Mouse (Mus musculus) heart, embryonic 14.5 days (tissue): ENCODE results near the gene Rbm46. TPM values are rescaled to one million over a fixed set of nuclear protein-coding genes. Genes with fewer than 3 reads are reported as not detected.

Source experiments
- ATAC-seq: fragments of 200-750 bp; cut with Nextera tagmentation; 2 replicates; pipeline ENCODE4 v1.8.0; 2017; ENCODE audit warnings: low read depth, moderate TSS enrichment; ENCODE audit not compliant: insufficient number of reproducible peaks, insufficient read depth, low FRiP score
- H3K27ac ChIP-seq, 2 experiments: fragments of 200-500 bp in 1 of 2; fragments of 300-500 bp in 1 of 2; sonication (generic) in 1 of 2; replicated peaks in 1 of 2; 2 replicates each; pipeline ENCODE4 v1.5.1; 2012 to 2014; ENCODE audit warnings: low read depth in 2 of 2, low read length in 2 of 2, control low read depth in 1 of 2, mild to moderate bottlenecking in 1 of 2, mixed read lengths in 1 of 2; ENCODE audit not compliant: control insufficient read depth in 1 of 2, insufficient read depth in 1 of 2
- H3K27me3 ChIP-seq: fragments of 300-500 bp; sonication (generic); 2 replicates; pipeline ENCODE4 v1.6.1; 2014; ENCODE audit warnings: mild to moderate bottlenecking, low read length, control low read depth; ENCODE audit not compliant: control insufficient read depth, insufficient read depth
- H3K36me3 ChIP-seq: fragments of 300-500 bp; sonication (generic); 2 replicates; pipeline ENCODE4 v1.6.1; 2014; ENCODE audit warnings: mild to moderate bottlenecking, control low read depth, low read length, mixed read lengths; ENCODE audit not compliant: control insufficient read depth, insufficient read depth
- H3K4me1 ChIP-seq, 2 experiments: fragments of 200-500 bp in 1 of 2; fragments of 300-500 bp in 1 of 2; sonication (generic) in 1 of 2; 2 replicates each; pipeline ENCODE4 v1.6.1; 2012 to 2014; ENCODE audit warnings: low read length in 2 of 2, control low read depth in 1 of 2, mixed read lengths in 1 of 2; ENCODE audit not compliant: control insufficient read depth in 2 of 2, insufficient read depth in 2 of 2
- H3K4me2 ChIP-seq: fragments of 300-500 bp; sonication (generic); 2 replicates; pipeline ENCODE4 v1.6.1; 2014; ENCODE audit warnings: mild to moderate bottlenecking, low read length
- H3K4me3 ChIP-seq, 2 experiments: fragments of 200-500 bp in 1 of 2; fragments of 300-500 bp in 1 of 2; sonication (generic) in 1 of 2; 2 replicates each; pipeline ENCODE4 v1.5.1; 2012 to 2014; ENCODE audit warnings: low read length in 2 of 2, mild to moderate bottlenecking in 2 of 2, control low read depth in 1 of 2, low read depth in 1 of 2, moderate library complexity in 1 of 2; ENCODE audit not compliant: control insufficient read depth in 1 of 2, insufficient read depth in 1 of 2
- H3K9ac ChIP-seq: fragments of 300-500 bp; sonication (generic); 2 replicates; pipeline ENCODE4 v1.6.1; 2014; ENCODE audit warnings: mild to moderate bottlenecking, low read length
- H3K9me3 ChIP-seq: fragments of 300-500 bp; sonication (generic); 2 replicates; pipeline ENCODE4 v1.6.1; 2016; ENCODE audit warnings: low read length, control low read depth; ENCODE audit not compliant: control insufficient read depth
- WGBS: fragments of 180-500 bp; shearing (Covaris S2); extraction: QIAGEN DNeasy Blood & Tissue Kit; methylation state at CpG from one replicate; pipeline ENCODE4 v1.1.7; 2014; 5-methylcytosine and 5-hydroxymethylcytosine counted together
- polyA plus RNA-seq: library from polyadenylated mRNA; unstranded; fragments of >200 nt; fragmentation: Nextera tagmentation; extraction: Ambion mirVana; gene quantifications from 2 replicates; pipeline ENCODE4 v1.2.1, GENCODE M21; 2014

Rbm46 gene
- polyA plus RNA-seq, 1 experiment from 2014 or later = 2.0 TPM

GRCm38 (mm10) chr3:82808323-82808911, 67.9 kb downstream of the Rbm46 start:
- Histone ChIP-seq H3K27me3 (no peaks in the 10 kb centered on the region), H3K9ac (no peak overlapping the region), H3K9me3 (no peaks in the 10 kb centered on the region), H3K4me1 (no peaks in the 10 kb centered on the region), H3K4me3 (no peak overlapping the region), H3K27ac (no peak overlapping the region), H3K36me3 (no peaks in the 10 kb centered on the region), H3K4me2 (no peak overlapping the region)
- ATAC-seq = no peak
- 83% methylated on average over 1 of the region's 1 CpGs for WGBS

GRCm38 (mm10) chr3:82805291-82805690, 71.0 kb downstream of the Rbm46 start:
- ATAC-seq = no peak
- H3K27me3 ChIP-seq = no peaks in the 10 kb centered on the region
- no peak overlapping the region for H3K4me3 ChIP-seq
- H3K36me3 ChIP-seq = no peaks in the 10 kb centered on the region
- H3K4me1 ChIP-seq = no peaks in the 10 kb centered on the region
- H3K9me3 ChIP-seq = no peaks in the 10 kb centered on the region
- H3K4me2 ChIP-seq = no peak overlapping the region
- WGBS = 73% methylated on average over 7 of the region's 7 CpGs
- H3K27ac ChIP-seq = no peak overlapping the region
- no peak overlapping the region for H3K9ac ChIP-seq

- no peak for ATAC-seq
These were observed 75.8 kb downstream of the Rbm46 start for GRCm38 (mm10) chr3:82800470-82800843.

GRCm38 (mm10) chr3:82799735-82800469, 76.4 kb downstream of the Rbm46 start:
- no peak for ATAC-seq
- Histone ChIP-seq H3K27ac (no peak overlapping the region), H3K36me3 (no peaks in the 10 kb centered on the region), H3K4me2 (no peak overlapping the region), H3K4me3 (no peak overlapping the region), H3K9me3 (no peaks in the 10 kb centered on the region), H3K27me3 (no peaks in the 10 kb centered on the region), H3K4me1 (no peaks in the 10 kb centered on the region), H3K9ac (no peak overlapping the region)
- WGBS = 73% methylated on average over 4 of the region's 4 CpGs

More at GRCm38 (mm10) chr3:82800470-82800843, 75.8 kb downstream of the Rbm46 start:
- Histone ChIP-seq H3K36me3 (no peaks in the 10 kb centered on the region), H3K4me2 (no peak overlapping the region), H3K4me1 (no peaks in the 10 kb centered on the region), H3K27ac (no peak overlapping the region), H3K9ac (no peak overlapping the region), H3K4me3 (no peak overlapping the region), H3K27me3 (no peaks in the 10 kb centered on the region), H3K9me3 (no peaks in the 10 kb centered on the region)
- 79% methylated on average over 3 of the region's 3 CpGs for WGBS

GRCm38 (mm10) chr3:82793656-82794055, 82.6 kb downstream of the Rbm46 start:
- no peak overlapping the region for H3K4me2 ChIP-seq
- no peaks in the 10 kb centered on the region for H3K27me3 ChIP-seq
- H3K4me3 ChIP-seq = no peak overlapping the region
- WGBS = 68% methylated on average over 1 of the region's 1 CpGs
- H3K9ac ChIP-seq = no peak overlapping the region
- H3K4me1 ChIP-seq = no peaks in the 10 kb centered on the region
- H3K27ac ChIP-seq = no peak overlapping the region
- H3K9me3 ChIP-seq = no peaks in the 10 kb centered on the region
- no peak for ATAC-seq
- no peaks in the 10 kb centered on the region for H3K36me3 ChIP-seq

- H3K4me2 ChIP-seq = no peak overlapping the region
- no peaks in the 10 kb centered on the region for H3K36me3 ChIP-seq
- H3K4me3 ChIP-seq = no peak overlapping the region
- WGBS = 86% methylated on average over 3 of the region's 3 CpGs
- no peak overlapping the region for H3K9ac ChIP-seq
- no peaks in the 10 kb centered on the region for H3K4me1 ChIP-seq
- no peak overlapping the region for H3K27ac ChIP-seq
- ATAC-seq = no peak
- H3K9me3 ChIP-seq = no peaks in the 10 kb centered on the region
- no peaks in the 10 kb centered on the region for H3K27me3 ChIP-seq
These were observed 84.6 kb downstream of the Rbm46 start for GRCm38 (mm10) chr3:82791663-82792062.
